Mouse (Mus musculus) E14TG2a.4 (cell line): Measurements from ENCODE around the gene Hsf3.

Experiments used
- H3K27me3 ChIP-seq: 2 replicates; pipeline ENCODE4 v1.6.1; 2014; ENCODE audit warnings: low read length, control low read depth; ENCODE audit not compliant: insufficient read depth
- H3K36me3 ChIP-seq: 2 replicates; pipeline ENCODE4 v1.6.1; 2014; ENCODE audit warnings: low read length, control low read depth; ENCODE audit not compliant: insufficient read depth
- H3K4me1 ChIP-seq: replicated peaks from 2 replicates; pipeline ENCODE4 v1.6.1; 2014; ENCODE audit warnings: low read depth, low read length, control low read depth
- H3K4me3 ChIP-seq: replicated peaks from 2 replicates; pipeline ENCODE4 v1.5.1; 2014; ENCODE audit warnings: mild to moderate bottlenecking, low read length
- H3K9me3 ChIP-seq: 2 replicates; pipeline ENCODE4 v1.6.1; 2014; ENCODE audit warnings: low read length, control low read depth
- CTCF ChIP-seq: conservative IDR thresholded peaks from 2 replicates; pipeline ENCODE4 v1.5.1; 2014; ENCODE audit warnings: low read length
- NANOG ChIP-seq: IDR thresholded peaks from 2 replicates; pipeline ENCODE4 v1.6.1; 2014; ENCODE audit warnings: borderline replicate concordance, low read length, mixed read lengths
- POU5F1 ChIP-seq: IDR thresholded peaks from 2 replicates; pipeline ENCODE4 v1.6.1; 2014; ENCODE audit warnings: low read length, borderline replicate concordance

Hsf3 gene

GRCm38 (mm10) chrX:96293338-96293737 lies 162.8 kb downstream of the Hsf3 start, which contains the start of gene Vsig4:
Gene Vsig4 (minus strand): TSS chrX:96293438.
- H3K4me3 ChIP-seq, result no peak within 1 kb of the TSS
- H3K27me3 ChIP-seq, result no peaks in the 10 kb centered on the region
- no peak for TF ChIP-seq CTCF
- no peak for TF ChIP-seq POU5F1
- TF ChIP-seq NANOG, result no peak
- no peaks in the 10 kb centered on the region for H3K9me3 ChIP-seq
- no peaks in the 10 kb centered on the region for H3K36me3 ChIP-seq
- no peaks in the 10 kb centered on the region for H3K4me1 ChIP-seq

DNA sequence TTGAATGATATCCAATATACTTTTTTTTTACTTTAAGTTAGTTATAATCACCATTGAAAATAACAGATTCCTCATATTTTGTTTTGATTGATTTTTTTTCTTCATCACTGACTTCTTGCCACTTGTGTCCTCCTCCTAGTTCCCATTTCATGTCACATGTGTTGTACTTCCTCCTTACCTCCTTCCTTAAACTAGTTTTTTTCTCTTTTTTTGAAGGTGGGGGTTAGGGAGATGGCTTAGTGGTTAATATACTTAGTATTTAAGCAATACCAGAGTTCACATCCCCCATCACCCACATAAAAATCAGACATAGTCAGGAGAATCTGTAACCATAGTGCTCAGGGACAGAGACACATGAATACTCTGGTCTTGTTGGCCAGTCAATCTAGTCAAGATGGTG lies 199.6 kb downstream of the Hsf3 start:
- H3K36me3 ChIP-seq, result no peaks in the 10 kb centered on the region

More for the DNA sequence above, 199.6 kb downstream of the Hsf3 start:
- TF ChIP-seq CTCF (no peak), NANOG (no peak), POU5F1 (no peak)
- Histone ChIP-seq H3K27me3 (no peaks in the 10 kb centered on the region), H3K9me3 (no peaks in the 10 kb centered on the region), H3K4me1 (no peaks in the 10 kb centered on the region), H3K4me3 (no peak overlapping the region)
